ENCODE assay signal across 21 mouse cellular contexts in the genomic region with DNA sequence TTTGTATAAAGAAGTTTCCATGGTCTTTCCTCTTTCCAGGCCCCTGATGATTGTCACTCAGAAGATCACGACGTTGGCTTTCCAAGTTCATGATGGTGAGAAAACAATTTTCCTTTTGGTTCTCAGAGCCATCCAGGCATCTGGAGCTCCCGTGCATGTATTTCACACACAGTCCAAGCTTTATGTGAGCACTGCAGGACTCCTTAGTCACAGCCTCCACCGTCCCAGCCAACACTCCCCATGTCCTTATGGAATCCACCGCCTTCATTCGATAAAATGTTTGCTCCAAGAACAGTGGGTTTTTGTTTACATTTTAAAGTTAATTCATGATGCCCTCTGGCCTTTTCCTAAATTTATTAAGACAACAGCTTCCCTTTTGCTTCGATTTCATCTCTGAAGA.
DNase-seq lines count a peak whose midpoint lies in the region; ATAC-seq and TF ChIP-seq lines count a peak whose summit lies in the region.
"Had no signal": no experiment of that assay in that cellular context is flagged by ENCODE, and none has a peak within 500 bp of the region (broad histone marks: within the 10 kb centered on the region; RNA-seq: fewer than 3 reads in every experiment).

No protein-coding gene starts in this region.

- H3K36me3 ChIP-seq in kidney, embryonic 15.5 days = peaks cover 10% of the 10 kb centered on the region
- no peaks in the 10 kb centered on the region; the same call in 1 of the 2 replicates for H3K36me3 ChIP-seq in kidney, postnatal 0 days (ENCODE audit: insufficient read depth, low read length)
- H3K36me3 ChIP-seq: forebrain, embryonic 10.5 days; forebrain, embryonic 12.5 days had no signal

- no peaks in the 10 kb centered on the region for H3K9me3 ChIP-seq in kidney, embryonic 15.5 days (replicated peaks)
- no peaks in the 10 kb centered on the region for H3K9me3 ChIP-seq in kidney, postnatal 0 days (replicated peaks; ENCODE audit: low read length)
- H3K9me3 ChIP-seq: embryonic facial prominence, embryonic 13.5 days; embryonic facial prominence, embryonic 15.5 days; forebrain, embryonic 10.5 days; forebrain, embryonic 12.5 days had no signal

- H3K27me3 ChIP-seq in kidney, embryonic 15.5 days = no peaks in the 10 kb centered on the region
- no peaks in the 10 kb centered on the region for H3K27me3 ChIP-seq in kidney, postnatal 0 days (ENCODE audit: insufficient read depth, low read length)
- H3K27me3 ChIP-seq: embryonic facial prominence, embryonic 13.5 days; embryonic facial prominence, embryonic 15.5 days; forebrain, embryonic 12.5 days had no signal

- H3K4me2 ChIP-seq in kidney, embryonic 15.5 days = no peak overlapping the region
- no peak overlapping the region for H3K4me2 ChIP-seq in kidney, postnatal 0 days (ENCODE audit: low read length)
- H3K4me2 ChIP-seq: embryonic facial prominence, embryonic 13.5 days; embryonic facial prominence, embryonic 15.5 days; forebrain, embryonic 12.5 days had no signal

- no peak for TF ChIP-seq CTCF in kidney, postnatal 0 days (IDR thresholded peaks at IDR 0.05; ENCODE audit: low read depth)

- H3K9ac ChIP-seq in kidney, embryonic 15.5 days = no peak overlapping the region
- no peak overlapping the region for H3K9ac ChIP-seq in kidney, postnatal 0 days (ENCODE audit: low read depth, low read length)
- H3K9ac ChIP-seq: embryonic facial prominence, embryonic 13.5 days; embryonic facial prominence, embryonic 15.5 days; forebrain, embryonic 12.5 days had no signal

- ATAC-seq in kidney, embryonic 15.5 days (replicated peaks; ENCODE audit: low FRiP score) = no peak
- ATAC-seq in kidney, postnatal 0 days (replicated peaks; ENCODE audit: low FRiP score, low read depth) = no peak
- ATAC-seq: forebrain, embryonic 14.5 days; forebrain, embryonic 16.5 days had no signal

- H3K4me1 ChIP-seq in kidney, embryonic 15.5 days = peaks cover 30% of the 10 kb centered on the region
- H3K4me1 ChIP-seq in kidney, postnatal 0 days (replicated peaks; ENCODE audit: insufficient read depth, low read length) = peaks cover 3% of the 10 kb centered on the region; the same call in 1 of the 2 replicates

- WGBS in kidney, embryonic 15.5 days = 47% methylated on average over 7 of the region's 7 CpGs
- WGBS in kidney, postnatal 0 days = 48% methylated on average over 7 of the region's 7 CpGs

- peak overlapping the region; percentile 74; the same call in 1 of the 2 replicates for H3K27ac ChIP-seq in kidney, embryonic 15.5 days
- peak overlapping the region; percentile 70; the same call in 1 of the 2 replicates for H3K27ac ChIP-seq in kidney, postnatal 0 days
- H3K27ac ChIP-seq: embryonic facial prominence, embryonic 13.5 days; embryonic facial prominence, embryonic 15.5 days; forebrain, embryonic 10.5 days; forebrain, embryonic 12.5 days had no signal

- no peak for DNase-seq in kidney, postnatal 14 days
- DNase-seq in kidney, postnatal 0 days (ENCODE audit: low spot score) = peak; percentile 76
- DNase-seq in kidney, postnatal 10 days = no peak
- DNase-seq: adrenal gland, adult 2 months; adrenal gland, postnatal 10 days; adrenal gland, postnatal 25 days; cerebellum, adult 11 months; cerebellum, adult 18-20 months; cerebellum, adult 8-10 months; cerebellum, adult 9-11 months; cerebellum, postnatal 14 days; cerebellum, postnatal 36 days; embryo, embryonic 11 days had no signal

- no peak overlapping the region for H3K4me3 ChIP-seq in kidney, embryonic 15.5 days (replicated peaks)
- no peak overlapping the region for H3K4me3 ChIP-seq in kidney, postnatal 0 days (replicated peaks; ENCODE audit: low read depth, low read length)
- H3K4me3 ChIP-seq: embryonic facial prominence, embryonic 13.5 days; embryonic facial prominence, embryonic 15.5 days; erythroblast, embryonic 14.5 days; forebrain, embryonic 10.5 days; forebrain, embryonic 12.5 days had no signal
